Mouse (Mus musculus): ENCODE results near the gene Tbx20.

Tbx20 gene

GRCm38 (mm10) chr9:24769611-24770010 is 4.5 kb downstream of the Tbx20 start:
- DNase-seq (ENCODE audit: inconsistent ontology term) = no peak

GRCm38 (mm10) chr9:24767056-24767455 is 7.0 kb downstream of the Tbx20 start:
- DNase-seq (ENCODE audit: inconsistent ontology term) = no peak

GRCm38 (mm10) chr9:24765572-24765971 is 8.5 kb downstream of the Tbx20 start:
- no peak for DNase-seq (ENCODE audit: inconsistent ontology term)

- DNase-seq (ENCODE audit: inconsistent ontology term) = no peak
These were observed 13.6 kb downstream of the Tbx20 start for GRCm38 (mm10) chr9:24760461-24760860.

- no peak for DNase-seq (ENCODE audit: inconsistent ontology term)
These were observed 29.1 kb downstream of the Tbx20 start for GRCm38 (mm10) chr9:24744958-24745357.

- no peak for DNase-seq (ENCODE audit: inconsistent ontology term)
These were observed 72.9 kb downstream of the Tbx20 start for GRCm38 (mm10) chr9:24701246-24701645.

- DNase-seq (ENCODE audit: inconsistent ontology term) = no peak
These were observed 77.7 kb downstream of the Tbx20 start for GRCm38 (mm10) chr9:24696405-24696778.

GRCm38 (mm10) chr9:24695700-24696404 is 78.3 kb downstream of the Tbx20 start, which contains the start of gene Dpy19l2:
Dpy19l2 (minus strand) TSS chr9:24696293.
- DNase-seq (ENCODE audit: inconsistent ontology term) = peak; percentile 38
